Mouse (Mus musculus): ENCODE measurements at regions not wholly inside any gene's neighbourhood (a gene's known extent, or its start where the extent isn't known, plus 50 kb on each side); places are given as distances from the start of the nearest gene placed in this dataset.
"Not testable (repeated sequence)": the region's sequence is repeated elsewhere in the genome, so short reads cannot be mapped to it uniquely, and the experiment has no call there.

- no peak for DNase-seq (ENCODE audit: low spot score)
Measured at GRCm38 (mm10) chr9:78769168-78769567, 153.8 kb downstream of the Cd109 start.

GRCm38 (mm10) chr9:78773936-78774335 lies 158.6 kb downstream of the Cd109 start:
- no peak for DNase-seq (ENCODE audit: low spot score)

- DNase-seq (ENCODE audit: low spot score): no peak
Measured at GRCm38 (mm10) chr9:78775462-78775861, 160.1 kb downstream of the Cd109 start.

GRCm38 (mm10) chr9:78780595-78780994 lies 165.2 kb downstream of the Cd109 start:
- DNase-seq (ENCODE audit: low spot score): no peak

GRCm38 (mm10) chr9:78782297-78782696 lies 167.0 kb downstream of the Cd109 start:
- DNase-seq (ENCODE audit: low spot score): no peak

- DNase-seq (ENCODE audit: low spot score): no peak
Measured at GRCm38 (mm10) chr9:78782860-78783259, 167.5 kb downstream of the Cd109 start.

GRCm38 (mm10) chr9:78787866-78788265 lies 172.5 kb downstream of the Cd109 start:
- DNase-seq (ENCODE audit: low spot score): no peak

- DNase-seq (ENCODE audit: low spot score): no peak
Measured at GRCm38 (mm10) chr9:78789703-78790102, 174.4 kb downstream of the Cd109 start.

GRCm38 (mm10) chr9:78790155-78790554 lies 174.8 kb downstream of the Cd109 start:
- DNase-seq (ENCODE audit: low spot score): no peak

GRCm38 (mm10) chr9:78795801-78796200 lies 180.5 kb downstream of the Cd109 start:
- no peak for DNase-seq (ENCODE audit: low spot score)

GRCm38 (mm10) chr9:78817221-78817620 lies 201.9 kb downstream of the Cd109 start:
- no peak for DNase-seq (ENCODE audit: low spot score)

- DNase-seq (ENCODE audit: low spot score): not testable (repeated sequence)
Measured at GRCm38 (mm10) chr9:78821554-78822212, 206.3 kb downstream of the Cd109 start.

GRCm38 (mm10) chr9:78844969-78845683 lies 229.8 kb downstream of the Cd109 start:
- no peak for DNase-seq (ENCODE audit: low spot score)

GRCm38 (mm10) chr9:78846110-78846509 lies 230.8 kb downstream of the Cd109 start:
- DNase-seq (ENCODE audit: low spot score): no peak

GRCm38 (mm10) chr9:78847890-78848563 lies 232.7 kb downstream of the Cd109 start:
- no peak for DNase-seq (ENCODE audit: low spot score)

GRCm38 (mm10) chr9:78848564-78848893 lies 233.2 kb downstream of the Cd109 start:
- DNase-seq (ENCODE audit: low spot score): not testable (repeated sequence)

GRCm38 (mm10) chr9:78856981-78857380 lies 241.6 kb downstream of the Cd109 start:
- DNase-seq (ENCODE audit: low spot score): no peak

- no peak for DNase-seq (ENCODE audit: low spot score)
Measured at GRCm38 (mm10) chr9:78859956-78860355, 244.6 kb downstream of the Cd109 start.

GRCm38 (mm10) chr9:78872561-78872960 lies 257.2 kb downstream of the Cd109 start:
- DNase-seq (ENCODE audit: low spot score): no peak

- DNase-seq (ENCODE audit: low spot score): no peak
Measured at GRCm38 (mm10) chr9:78879955-78880642, 264.8 kb downstream of the Cd109 start.

GRCm38 (mm10) chr9:78880643-78881306 lies 265.4 kb downstream of the Cd109 start:
- DNase-seq (ENCODE audit: low spot score): no peak

- DNase-seq (ENCODE audit: low spot score): no peak
Measured at GRCm38 (mm10) chr9:78881307-78881790, 266.0 kb downstream of the Cd109 start.

Measured in c-Kit-positive CD71-positive TER-119-positive erythroid progenitor cells, embryonic 14.5 days (primary cell).